ENCODE assay signal across 9 mouse cellular contexts in the genomic region with DNA sequence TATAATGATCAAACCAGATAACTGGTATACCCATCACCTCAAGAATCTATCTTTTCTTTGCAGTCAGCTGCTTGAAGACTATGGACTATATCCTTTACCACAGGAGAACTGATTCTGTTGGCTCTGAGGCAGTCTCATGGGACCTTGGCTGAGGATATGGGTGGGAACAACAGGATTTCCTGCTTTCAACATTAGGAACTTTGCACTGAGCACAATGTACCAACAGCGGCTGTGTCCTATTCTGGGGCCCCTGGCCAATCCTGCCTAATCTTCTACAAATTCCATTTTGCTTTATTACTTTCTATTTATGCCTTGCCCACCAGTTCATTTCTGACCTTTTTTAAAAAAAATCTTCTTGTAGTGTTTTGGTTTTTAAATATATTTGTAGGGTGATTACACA. TPM values are rescaled to one million over a fixed set of nuclear protein-coding genes. Genes with fewer than 3 reads are reported as not detected.
DNase-seq lines count a peak whose midpoint lies in the region; TF ChIP-seq lines count a peak whose summit lies in the region.
"Had no signal": no experiment of that assay in that cellular context is flagged by ENCODE, and none has a peak within 500 bp of the region (broad histone marks: within the 10 kb centered on the region; RNA-seq: fewer than 3 reads in every experiment).

No protein-coding gene starts in this region.

- H3K27ac ChIP-seq in gastrocnemius, adult 2 months, result peak overlapping the region; percentile 84
- peak overlapping the region; percentile 96 for H3K27ac ChIP-seq in heart, adult 2 months
- H3K27ac ChIP-seq: neural tube, embryonic 13.5 days had no signal

- H3K27me3 ChIP-seq in heart, adult 2 months (ENCODE audit: control insufficient read depth, insufficient read depth, low read length), result no peaks in the 10 kb centered on the region
- H3K27me3 ChIP-seq: neural tube, embryonic 13.5 days had no signal

- no peak for TF ChIP-seq CTCF in gastrocnemius, adult 2 months (IDR thresholded peaks at IDR 0.05)
- TF ChIP-seq CTCF in heart, adult 2 months (IDR thresholded peaks at IDR 0.05), result no peak

- TF ChIP-seq EP300 in heart, adult 2 months (IDR thresholded peaks at IDR 0.05; ENCODE audit: insufficient read depth, low read depth, low read length), result peak; percentile 99

- H3K79me2 ChIP-seq in heart, adult 2 months (replicated peaks; ENCODE audit: control insufficient read depth, insufficient read depth, low read length), result no peaks in the 10 kb centered on the region

- intact Hi-C loops in gastrocnemius, adult 2 months (cut with DNase I), result no loop called here
- intact Hi-C loops in heart, adult 2 months (cut with DNase I), result loop anchor here (1.0 to 5.0 kb wide), 4 partner anchors 10 to 119 kb away; partner anchors contain the start of gene Nedd9

- peak; percentile 41; the same call in 1 of the 2 replicates for TF ChIP-seq POLR2A in heart, adult 2 months (IDR thresholded peaks at IDR 0.05; ENCODE audit: insufficient read depth, low read depth, low read length)

- peak overlapping the region; percentile 2; the same call in 1 of the 2 replicates for H3K4me3 ChIP-seq in gastrocnemius, adult 2 months
- peak overlapping the region; percentile 2; the same call in 1 of the 2 replicates for H3K4me3 ChIP-seq in heart, adult 2 months
- H3K4me3 ChIP-seq: neural tube, embryonic 13.5 days had no signal

- WGBS in heart, adult 2 months, result 25% methylated on average over 1 of the region's 1 CpGs

- H3K36me3 ChIP-seq in heart, adult 2 months (ENCODE audit: control insufficient read depth, insufficient read depth, low read length), result peaks cover 34% of the 10 kb centered on the region
- H3K36me3 ChIP-seq: neural tube, embryonic 13.5 days had no signal

- DNase-seq in gastrocnemius, adult 2 months, result peak; percentile 56
- no peak for DNase-seq in gastrocnemius, postnatal 10 days
- DNase-seq in heart, adult 2 months, result peak; percentile 63 to 83
- DNase-seq in kidney, adult 18-20 months, result peak; percentile 50
- peak; percentile 75 for DNase-seq in lung, postnatal 10 days
- no peak for DNase-seq in MN1 (ENCODE audit: low spot score)
- no peak for DNase-seq in left cerebral cortex, adult 18-20 months (ENCODE audit: low spot score in 2 of 2)
- no peak for DNase-seq in right cerebral cortex, adult 18-20 months

- H3K4me1 ChIP-seq in heart, adult 2 months (ENCODE audit: control insufficient read depth, insufficient read depth, low read length), result peaks cover 23% of the 10 kb centered on the region
- H3K4me1 ChIP-seq: neural tube, embryonic 13.5 days had no signal

- H3K9ac ChIP-seq in heart, adult 2 months (ENCODE audit: low read depth, low read length), result no peak overlapping the region
- H3K9ac ChIP-seq: neural tube, embryonic 13.5 days had no signal

RNA-seq across cellular contexts. Expression of gene Nedd9, which starts 21.0 kb away (rescaled TPM):
- 10 to 100 TPM in 1 of 2 experiments, 1 to 10 TPM in 1; 4.2 to 11.2 TPM for total RNA-seq in gastrocnemius, adult 2 months (2021)
- total RNA-seq in gastrocnemius, postnatal 10 days (2021), result 10 to 100 TPM; 15.1 to 17.4 TPM
- 10 to 100 TPM; 26.7 to 28.9 TPM for total RNA-seq in heart, adult 2 months (2021)
- 15.2 and 24.7 TPM in 2 replicates for polyA plus RNA-seq in heart, adult 2 months (2012; rRNA removed)
- 10 to 100 TPM in 1 of 2 experiments, 1 to 10 TPM in 1; 9.7 to 11.0 TPM for total RNA-seq in left cerebral cortex, adult 18-20 months (2021)

Comparison
In these comparisons a context has a peak if more than half of its experiments do, and no peak if none do; other contexts are left out.
1. DNase-seq: peak in gastrocnemius, adult 2 months (single experiment), heart, adult 2 months (2 of 2), kidney, adult 18-20 months (single experiment) and lung, postnatal 10 days (single experiment); none in gastrocnemius, postnatal 10 days (single experiment), MN1 (single experiment), left cerebral cortex, adult 18-20 months (0 of 2) and right cerebral cortex, adult 18-20 months (single experiment).